Mouse (Mus musculus) T-helper 17 cell (primary cell): ENCODE measurements around the gene Cyp2c68.
"Not testable (repeated sequence)": the region's sequence is repeated elsewhere in the genome, so short reads cannot be mapped to it uniquely, and the experiment has no call there.

Experiments used
- in situ Hi-C, 2 experiments: fragments of 300-600 bp; cut with MboI, MseI; formaldehyde crosslinking; loops; 1 replicate in 1 of 2; 2 replicates in 1 of 2; pipeline ENCODE4 v1.15.1; 2025; ENCODE audit warnings: high pct_unique_total_duplicates in 2 of 2

The Cyp2c68 gene

DNA sequence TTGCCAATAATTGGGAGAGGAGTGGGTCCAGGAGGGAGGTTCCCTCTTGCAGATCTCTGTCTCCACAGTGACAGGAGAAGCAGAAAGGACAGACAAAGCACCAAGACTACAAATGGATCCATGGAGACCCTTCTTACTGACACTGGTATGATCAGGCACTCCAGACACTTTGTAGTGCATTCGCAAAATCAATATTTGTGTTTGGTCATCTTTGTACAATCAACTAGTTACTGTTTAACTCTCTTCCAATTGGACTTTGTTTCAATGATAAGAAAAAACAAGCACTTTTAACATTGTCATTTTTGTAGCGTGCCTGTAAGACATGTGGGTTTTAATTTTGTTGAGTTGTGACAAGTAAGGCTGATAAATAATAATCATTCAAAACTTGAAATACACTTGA is at the start of gene Cyp2c68:
TSS of gene Cyp2c68 (minus strand) at position 135 of the 400 bp plus-strand sequence.
- in situ Hi-C loops, result no loop called here

DNA sequence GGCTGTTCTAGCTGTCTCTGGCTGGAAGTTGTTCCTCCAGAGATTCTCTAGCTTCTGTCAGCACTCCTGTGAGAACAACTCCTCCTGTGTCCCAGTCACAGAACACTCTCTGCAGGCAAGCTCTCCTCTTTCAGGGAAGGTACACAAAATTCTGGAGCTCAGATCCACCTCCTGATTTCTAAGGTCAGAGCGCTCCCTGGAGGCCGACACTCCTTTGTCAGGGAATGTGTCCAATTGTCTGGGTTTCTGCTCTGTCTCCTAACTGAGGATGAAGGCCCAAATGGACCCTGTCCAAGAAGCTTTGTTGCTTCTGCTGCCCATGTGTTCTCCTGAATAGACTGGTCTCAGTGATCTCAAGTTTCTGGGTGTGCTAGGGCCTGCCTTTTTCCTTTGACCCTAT is 44.6 kb upstream of the Cyp2c68 start:
- in situ Hi-C loops, result loop anchor here in 1 of 2 experiments (5.0 kb wide), 1 partner anchor 73 kb away; no protein-coding TSS in a partner anchor

DNA sequence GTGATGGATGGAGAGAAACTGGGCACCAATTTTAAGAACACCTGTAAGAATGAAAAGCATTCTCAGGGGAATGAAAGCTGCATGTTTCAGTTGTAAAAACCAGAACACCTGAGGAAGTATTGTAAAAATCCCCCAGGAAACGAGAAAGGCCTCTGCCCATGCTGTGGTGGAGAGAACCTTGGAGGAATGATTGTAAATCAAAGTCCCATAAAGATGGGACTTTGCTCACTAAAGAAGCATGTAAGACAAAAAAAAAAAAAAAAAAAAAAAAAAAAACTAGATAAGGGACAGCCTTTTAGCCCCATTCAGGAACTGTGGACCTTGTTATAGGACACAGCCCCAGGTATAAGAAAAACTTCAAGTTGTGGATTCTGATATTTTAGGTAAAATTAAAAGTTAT is 4.5 kb upstream of the Cyp2c68 start:
- in situ Hi-C loops, result no loop called here

DNA sequence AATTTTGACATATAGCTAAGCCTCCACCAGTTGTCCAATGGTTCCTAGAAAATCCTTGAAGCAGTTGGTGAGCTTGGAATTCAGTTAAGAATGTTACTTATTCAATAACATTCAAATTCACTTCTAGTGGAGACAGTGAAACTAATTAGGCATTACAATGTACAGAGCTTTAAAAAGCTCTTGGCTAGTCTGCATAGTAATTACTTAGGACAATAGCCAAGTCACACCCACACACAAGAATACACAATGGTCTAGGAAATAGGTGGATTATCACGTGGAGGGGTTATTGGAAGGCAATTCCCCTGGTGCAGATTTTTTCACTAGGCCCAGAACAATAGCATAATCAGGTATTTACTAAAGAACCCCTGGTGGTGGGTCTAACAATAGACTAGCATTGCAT is 3.5 kb upstream of the Cyp2c68 start:
- in situ Hi-C loops, result not testable (repeated sequence)

- in situ Hi-C loops, result loop anchor here in 1 of 2 experiments (5.0 kb wide), 1 partner anchor 76 kb away; no protein-coding TSS in a partner anchor
These were observed 29.7 kb downstream of the Cyp2c68 start for GRCm38 (mm10) chr19:39711116-39711515.

GRCm38 (mm10) chr19:39665650-39666049 is 75.2 kb downstream of the Cyp2c68 start:
- in situ Hi-C loops, result not testable (repeated sequence)

- in situ Hi-C loops, result no loop called here
These were observed 88.5 kb downstream of the Cyp2c68 start for GRCm38 (mm10) chr19:39652381-39652780.

- in situ Hi-C loops, result no loop called here
These were observed 91.9 kb downstream of the Cyp2c68 start, which contains the start of gene Cyp2c67 for GRCm38 (mm10) chr19:39648938-39649337. TSS of gene Cyp2c67 (minus strand) at chr19:39649051.

DNA sequence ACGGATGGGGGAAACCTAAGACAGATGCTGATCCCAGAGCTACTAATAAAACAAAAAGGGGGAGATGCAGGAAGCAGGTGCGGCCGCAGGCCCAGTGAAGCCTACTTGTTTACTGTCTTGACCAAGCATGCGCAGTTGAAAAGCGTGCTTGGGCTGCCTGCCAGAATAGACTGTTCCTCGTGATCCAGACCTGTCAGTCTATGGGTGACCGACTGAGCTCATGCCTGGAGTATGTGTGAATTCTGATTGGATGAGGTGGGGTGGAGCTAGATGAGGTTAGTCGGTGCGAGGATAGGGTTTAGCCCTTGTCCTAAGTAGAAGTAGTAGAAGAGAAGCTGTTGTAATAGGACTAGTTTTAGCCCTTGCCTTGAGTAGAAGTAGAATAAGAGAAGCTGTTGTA is 93.3 kb downstream of the Cyp2c68 start:
- in situ Hi-C loops, result no loop called here

DNA sequence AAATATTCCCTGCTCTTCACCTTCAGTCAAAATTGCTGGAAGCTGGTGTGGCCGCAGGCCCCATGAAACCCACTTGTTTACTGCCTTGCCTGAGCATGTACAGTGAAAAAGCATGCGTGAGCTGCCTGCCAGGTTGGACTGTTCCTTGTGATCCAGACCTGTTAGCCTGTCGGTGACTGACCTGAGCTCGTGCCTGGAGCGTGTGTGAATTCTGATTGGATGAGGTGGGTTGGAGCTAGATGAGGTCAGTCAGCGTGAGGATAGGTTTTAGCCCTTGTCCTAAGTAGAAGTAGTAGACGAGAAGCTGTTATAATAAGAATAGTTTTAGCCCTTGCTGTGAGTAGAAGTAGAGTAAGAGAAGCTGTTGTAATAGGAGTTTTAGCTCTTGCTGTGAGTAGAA is 96.3 kb downstream of the Cyp2c68 start:
- in situ Hi-C loops, result not testable (repeated sequence)
